Comparison of ENCODE assay signal across 8 mouse cellular contexts in the genomic region with DNA sequence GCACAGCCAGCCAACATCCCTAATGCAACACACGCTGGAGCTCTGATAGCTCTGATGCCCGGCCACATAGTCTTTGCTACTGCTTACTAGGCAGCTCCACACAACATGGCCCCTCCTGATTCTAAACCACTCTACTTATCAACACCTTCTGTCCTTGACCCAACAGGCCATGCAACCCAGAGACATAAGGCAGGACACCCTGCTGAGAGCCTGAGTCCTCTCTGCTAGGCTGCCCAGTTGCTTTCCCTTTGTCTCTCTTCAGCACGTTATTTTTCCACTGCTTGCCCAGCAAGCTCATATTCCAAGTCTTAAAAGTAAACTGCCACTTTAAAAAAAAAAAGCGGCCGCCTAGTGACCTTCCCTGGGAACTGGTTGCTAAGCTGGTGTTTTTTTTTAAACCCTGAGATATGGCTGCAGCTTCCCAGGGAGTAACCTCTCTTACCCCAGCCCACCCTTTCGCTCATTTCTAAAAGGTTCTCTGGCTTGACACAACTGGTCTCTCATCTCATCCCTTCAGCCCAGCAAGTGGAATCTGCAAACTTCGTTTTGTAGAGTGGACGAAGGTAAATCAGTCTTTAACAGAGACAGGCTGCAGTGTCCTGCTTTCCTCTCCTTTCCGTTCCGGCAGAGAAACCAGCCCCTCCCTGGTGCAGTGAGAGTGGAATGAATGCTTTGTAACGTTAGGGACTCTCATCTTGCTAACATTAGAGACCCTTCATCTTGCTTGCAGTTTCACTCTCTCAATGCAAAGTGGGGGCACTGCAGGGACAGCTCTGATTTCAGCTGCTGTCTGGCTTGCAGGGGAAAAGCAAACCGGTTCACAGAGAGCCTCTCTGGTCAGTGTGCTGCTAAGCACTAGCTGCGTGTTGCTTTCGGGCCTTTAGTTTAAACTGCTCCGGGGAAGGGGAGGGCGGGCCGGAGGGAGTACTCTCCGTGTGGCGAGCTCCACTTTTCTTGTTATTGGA. TPM values are rescaled to one million over a fixed set of nuclear protein-coding genes. Genes with fewer than 3 reads are reported as not detected.
DNase-seq lines count a peak whose midpoint lies in the region; ATAC-seq lines count a peak whose summit lies in the region.

Gene Cc2d2a, plus strand, starts transcription at position 350 of the 965 bp plus-strand sequence.

- H3K9me3 ChIP-seq in forebrain, embryonic 14.5 days (replicated peaks; ENCODE audit: control insufficient read depth, low read length) = no peaks in the 10 kb centered on the region

- peak within 1 kb of the TSS; percentile 77 for H3K27ac ChIP-seq in forebrain, embryonic 14.5 days (ENCODE audit: low read depth, low read length)

- peak within 1 kb of the TSS; percentile 28 for H3K4me3 ChIP-seq in forebrain, embryonic 14.5 days (ENCODE audit: low read depth, low read length)

- H3K4me1 ChIP-seq in forebrain, embryonic 14.5 days (ENCODE audit: control insufficient read depth, insufficient read depth, low read length) = peaks cover 20% of the 10 kb centered on the region

- H3K9ac ChIP-seq in forebrain, embryonic 14.5 days (ENCODE audit: low read length) = peak within 1 kb of the TSS; percentile 58

- H3K27me3 ChIP-seq in forebrain, embryonic 14.5 days (replicated peaks; ENCODE audit: control insufficient read depth, insufficient read depth, low read length) = no peaks in the 10 kb centered on the region

- peak within 1 kb of the TSS; percentile 56 for H3K4me2 ChIP-seq in forebrain, embryonic 14.5 days (ENCODE audit: low read length)

- peak; percentile 84 for DNase-seq in NIH3T3 (ENCODE audit: low read depth)
- DNase-seq in forebrain, embryonic 14.5 days (ENCODE audit: low spot score) = peak; percentile 70
- DNase-seq in layer of hippocampus, postnatal 10 days (ENCODE audit: low spot score in 2 of 2) = peak; percentile 43 to 51
- DNase-seq in lung, postnatal 14 days = peak; percentile 32
- DNase-seq in retina, postnatal 7 days (ENCODE audit: low read depth, low spot score) = peak; percentile 53
- no peak for DNase-seq in spleen, postnatal 4 days (ENCODE audit: low spot score in 2 of 2)

- WGBS in forebrain, embryonic 14.5 days = 6% methylated on average over 19 of the region's 19 CpGs

- no peaks in the 10 kb centered on the region for H3K36me3 ChIP-seq in forebrain, embryonic 14.5 days (ENCODE audit: control insufficient read depth, insufficient read depth, low read length)

- peak; percentile 89 for ATAC-seq in cerebellum, adult (ENCODE audit: insufficient number of reproducible peaks, low FRiP score, low TSS enrichment)
- peak; percentile 77 for ATAC-seq in forebrain, embryonic 14.5 days
- ATAC-seq in hematopoietic stem cell, adult 5-6 weeks (replicated peaks in 1 of 2; ENCODE audit: insufficient read depth in 1 of 2, low FRiP score in 2 of 2, low TSS enrichment in 1 of 2, low read depth in 1 of 2, poor library complexity in 2 of 2, severe bottlenecking in 2 of 2) = peak; percentile 47 to 51

RNA-seq across cellular contexts. Expression of gene Cc2d2a, which starts in this region (rescaled TPM):
- polyA plus RNA-seq in forebrain, embryonic 14.5 days (2014; fragmentation: Nextera tagmentation; extraction: Ambion mirVana) = 5.8 and 7.7 TPM in 2 replicates
- 5.3 TPM in 2 replicates for total RNA-seq in hematopoietic stem cell, adult 5-6 weeks (2017)
- total RNA-seq in layer of hippocampus, postnatal 10 days (2021) = 10 to 100 TPM; 12.7 to 15.2 TPM

Comparison
In these comparisons a context has a peak if more than half of its experiments do, and no peak if none do; other contexts are left out.
1. DNase-seq: peak in NIH3T3 (single experiment), forebrain, embryonic 14.5 days (single experiment), layer of hippocampus, postnatal 10 days (2 of 2), lung, postnatal 14 days (single experiment) and retina, postnatal 7 days (single experiment); none in spleen, postnatal 4 days (0 of 2).
2. Peak in every context shown above with its lines, with median percentiles within 50 percentile points of each other: ATAC-seq.